Mouse (Mus musculus) mammary gland, adult 2 months (tissue): ENCODE measurements around the gene Smr2. TPM values are rescaled to one million over a fixed set of nuclear protein-coding genes. Genes with fewer than 3 reads are reported as not detected.

Experiments
- polyA plus RNA-seq: library from polyadenylated mRNA; depleted of rRNA; stranded (reverse); fragments of >200 nt; gene quantifications from 2 replicates; pipeline ENCODE4 v1.2.3, GENCODE M21; 2012; ENCODE audit warnings: low replicate concordance; rRNA removed

Gene Smr2
- not detected in 2 replicates for polyA plus RNA-seq

GRCm38 (mm10) chr5:88086256-88086655 lies at the start of gene Smr2:
Gene Smr2, plus strand, starts transcription at chr5:88086556.

DNA sequence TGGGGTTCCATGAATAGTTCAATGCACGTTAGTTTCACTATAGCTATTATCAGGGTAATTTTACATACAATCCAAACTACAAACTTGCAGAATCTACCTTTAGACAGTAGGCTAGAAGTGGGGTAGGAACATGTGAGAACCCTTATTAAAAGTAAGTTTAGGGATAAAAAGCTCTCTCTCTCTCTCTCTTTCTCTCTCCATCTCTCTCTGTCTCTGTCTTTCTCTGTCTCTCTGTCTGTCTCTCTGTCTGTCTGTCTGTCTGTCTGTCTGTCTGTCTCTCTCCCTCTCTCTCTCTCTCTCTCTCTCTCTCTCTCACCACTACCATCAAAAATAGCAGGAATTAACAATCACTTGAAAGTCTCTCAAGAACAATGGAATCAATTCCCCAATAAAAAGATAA lies 25.1 kb downstream of the Smr2 start, which contains the start of gene Gm11116:
Gene Gm11116 (minus strand): TSS at position 101 of the 400 bp plus-strand sequence.

GRCm38 (mm10) chr5:88153999-88154398 lies 67.6 kb downstream of the Smr2 start, which contains the start of gene Gm11115:
Gene Gm11115, minus strand, starts transcription at chr5:88154099.

Other genes starting within 250 kb of the Smr2 start
- gene Odam, start 201.5 kb upstream of the Smr2 start, polyA plus RNA-seq, result not detected in 2 replicates
- 43.5 and 106 TPM in 2 replicates for gene Csn3, start 161.0 kb upstream of the Smr2 start, polyA plus RNA-seq
- gene 2310003L06Rik, start 117.1 kb upstream of the Smr2 start, polyA plus RNA-seq, result not detected in 2 replicates
- gene Gm28434, start 117.0 kb upstream of the Smr2 start, polyA plus RNA-seq, result not detected in 2 replicates
- not detected in 2 replicates for gene Cabs1, start 107.1 kb upstream of the Smr2 start, polyA plus RNA-seq
- gene Smr3a, start 84.0 kb upstream of the Smr2 start, polyA plus RNA-seq, result not detected in 2 replicates
- not detected in 2 replicates for gene Gm11116, start 25.0 kb downstream of the Smr2 start, polyA plus RNA-seq
- gene Gm11115, start 67.5 kb downstream of the Smr2 start, polyA plus RNA-seq, result not detected in 2 replicates
- not detected in 2 replicates for gene Gm7714, start 182.4 kb downstream of the Smr2 start, polyA plus RNA-seq
- gene Prol1, start 230.8 kb downstream of the Smr2 start, polyA plus RNA-seq, result not detected in 2 replicates